Mouse (Mus musculus): ENCODE measurements around the gene Rasgrp4.

The Rasgrp4 gene

GRCm38 (mm10) chr7:29146625-29147367 lies 12.1 kb downstream of the Rasgrp4 start:
- DNase-seq (ENCODE audit: low read depth), result no peak

GRCm38 (mm10) chr7:29148771-29149170 lies 14.1 kb downstream of the Rasgrp4 start:
- no peak for DNase-seq (ENCODE audit: low read depth)

- no peak for DNase-seq (ENCODE audit: low read depth)
These were observed 16.8 kb downstream of the Rasgrp4 start for GRCm38 (mm10) chr7:29151486-29151885.

GRCm38 (mm10) chr7:29154018-29154720 lies 19.5 kb downstream of the Rasgrp4 start:
- no peak for DNase-seq (ENCODE audit: low read depth)

- DNase-seq (ENCODE audit: low read depth), result peak; percentile 93
These were observed 20.7 kb downstream of the Rasgrp4 start for GRCm38 (mm10) chr7:29155196-29155837.

GRCm38 (mm10) chr7:29155838-29156782 lies 21.5 kb downstream of the Rasgrp4 start, which contains the start of gene Fam98c:
Fam98c (minus strand) TSS chr7:29156234.
- DNase-seq (ENCODE audit: low read depth), result peak; percentile 88

- DNase-seq (ENCODE audit: low read depth), result no peak
These were observed 23.6 kb downstream of the Rasgrp4 start for GRCm38 (mm10) chr7:29158264-29158663.

GRCm38 (mm10) chr7:29162294-29162693 lies 27.6 kb downstream of the Rasgrp4 start:
- no peak for DNase-seq (ENCODE audit: low read depth)

GRCm38 (mm10) chr7:29162750-29163525 lies 28.3 kb downstream of the Rasgrp4 start:
- no peak for DNase-seq (ENCODE audit: low read depth)

- no peak for DNase-seq (ENCODE audit: low read depth)
These were observed 33.0 kb downstream of the Rasgrp4 start for GRCm38 (mm10) chr7:29167656-29168055.

GRCm38 (mm10) chr7:29168121-29168695 lies 33.6 kb downstream of the Rasgrp4 start:
- peak; percentile 62 for DNase-seq (ENCODE audit: low read depth)

- DNase-seq (ENCODE audit: low read depth), result peak; percentile 15
These were observed 34.2 kb downstream of the Rasgrp4 start for GRCm38 (mm10) chr7:29168791-29169230.

GRCm38 (mm10) chr7:29169231-29170065 lies 34.8 kb downstream of the Rasgrp4 start:
- peak; percentile 97 for DNase-seq (ENCODE audit: low read depth)

- DNase-seq (ENCODE audit: low read depth), result peak; percentile 84
These were observed 35.6 kb downstream of the Rasgrp4 start, which contains the start of the genes Ggn and Spred3 for GRCm38 (mm10) chr7:29170066-29170754. Ggn (plus strand) TSS chr7:29170210. Spred3 (minus strand) TSS chr7:29170411.

- DNase-seq (ENCODE audit: low read depth), result peak; percentile 75
These were observed 36.3 kb downstream of the Rasgrp4 start for GRCm38 (mm10) chr7:29170755-29171561.

- no peak for DNase-seq (ENCODE audit: low read depth)
These were observed 37.0 kb downstream of the Rasgrp4 start for GRCm38 (mm10) chr7:29171562-29172097.

GRCm38 (mm10) chr7:29172390-29173016 lies 37.9 kb downstream of the Rasgrp4 start:
- no peak for DNase-seq (ENCODE audit: low read depth)
